Mouse (Mus musculus): Measurements from ENCODE around the gene Amdhd2.

DNA sequence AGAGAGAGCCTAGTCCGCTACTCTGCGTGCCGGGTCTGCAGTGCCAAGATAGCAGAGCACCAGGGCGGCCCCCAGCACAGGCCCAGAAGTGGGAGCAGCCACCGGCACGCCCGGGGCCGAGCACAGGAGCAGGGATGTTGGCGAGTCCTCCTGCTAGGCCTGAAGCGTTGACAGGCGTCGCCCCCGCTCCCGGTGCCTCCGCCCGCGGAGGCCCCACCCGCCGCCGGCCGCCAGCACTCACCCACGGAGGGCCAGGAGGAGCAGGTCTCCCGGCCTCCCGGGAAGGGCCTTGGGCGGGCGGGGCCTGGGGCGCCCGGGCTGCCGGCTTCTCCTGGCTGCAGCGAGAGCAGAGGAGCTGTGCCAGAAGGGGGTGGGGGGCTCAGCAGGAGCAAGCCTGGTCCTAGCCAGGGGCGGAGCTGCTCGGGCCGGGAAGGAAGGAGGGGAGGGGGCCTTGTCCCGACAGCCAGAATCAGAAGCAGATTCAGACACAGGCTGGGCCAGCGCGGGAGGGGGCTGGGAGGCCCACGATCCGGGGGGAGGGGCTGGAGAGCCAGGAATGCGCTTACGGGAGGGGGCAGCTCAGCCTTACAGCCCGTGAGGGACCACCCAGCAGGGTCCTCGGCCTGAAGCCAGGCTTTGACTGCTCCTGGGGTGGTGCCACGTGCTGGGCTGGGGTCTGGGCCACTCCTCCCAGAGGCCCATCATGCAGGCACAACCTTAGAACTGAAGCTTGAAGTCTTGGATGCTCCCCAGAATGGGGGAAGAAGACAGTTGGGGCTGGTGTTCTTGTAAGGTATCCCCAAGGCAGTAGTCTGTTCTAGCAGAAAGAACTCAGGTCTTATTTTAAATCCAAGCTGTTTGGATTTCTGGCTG is 45.7 kb upstream of the Amdhd2 start, which contains the start of gene Ntn3:
- TF ChIP-seq POLR2A (IDR thresholded peaks at IDR 0.05; ENCODE audit: low read depth, low read length), result no peak
- no peak for TF ChIP-seq CTCF (IDR thresholded peaks at IDR 0.05; ENCODE audit: extremely low read depth, insufficient read length, insufficient replicate concordance, low read depth, low read length)

Data from small intestine, adult 2 months (tissue).